Mouse (Mus musculus): ENCODE measurements around the gene Masp1. TPM values are rescaled to one million over a fixed set of nuclear protein-coding genes. Genes with fewer than 3 reads are reported as not detected.

Gene Masp1
- polyA plus RNA-seq, 1 experiment from 2014 or later: 1.3 TPM

DNA sequence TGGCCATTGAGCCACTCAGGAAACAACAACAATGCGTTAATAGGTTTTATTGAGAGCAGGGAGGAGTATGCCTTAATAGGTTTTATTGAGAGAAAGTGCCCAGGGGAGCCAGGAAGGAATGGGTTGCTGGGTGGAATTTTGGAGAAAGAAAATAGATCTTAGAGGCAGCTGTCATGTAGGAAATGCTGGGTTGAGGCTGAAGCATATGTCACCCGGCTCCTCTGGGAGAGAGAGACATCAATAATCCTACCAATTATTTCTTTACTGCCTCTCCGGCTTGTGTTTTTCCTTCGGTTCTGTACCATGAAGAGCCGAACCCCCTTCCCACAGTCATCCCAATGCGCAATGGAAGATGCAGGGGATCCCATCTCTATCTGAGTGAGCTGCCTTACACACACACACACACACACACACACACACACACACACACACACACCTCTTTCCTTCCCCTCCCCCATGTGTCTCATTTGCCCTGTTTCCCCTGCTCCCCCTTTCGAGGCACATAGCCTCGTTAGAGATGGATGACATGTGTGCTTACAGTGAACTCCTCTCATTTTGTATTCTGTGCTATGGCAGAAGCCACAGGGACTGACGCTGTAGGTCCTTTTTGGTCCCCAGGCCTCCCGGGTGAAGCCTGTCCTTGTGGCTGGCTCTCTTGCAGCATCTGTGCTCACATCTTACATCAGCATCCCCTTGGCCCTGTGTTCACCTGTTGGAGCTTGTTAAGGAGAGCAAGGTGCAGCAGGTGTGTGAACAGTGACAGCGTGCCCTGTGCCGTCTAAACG, 103.0 kb downstream of the Masp1 start:
- DNase-seq (ENCODE audit: low spot score): no peak
- H3K36me3 ChIP-seq (ENCODE audit: insufficient read depth, low read length): no peaks in the 10 kb centered on the region
- H3K27ac ChIP-seq (ENCODE audit: low read length): no peak overlapping the region
- H3K4me2 ChIP-seq (replicated peaks; ENCODE audit: low read depth, low read length): no peak overlapping the region
- no peaks in the 10 kb centered on the region for H3K27me3 ChIP-seq (replicated peaks; ENCODE audit: insufficient read depth, low read length)
- H3K9me3 ChIP-seq (ENCODE audit: low read length): no peaks in the 10 kb centered on the region
- WGBS: 74% methylated on average over 13 of the region's 13 CpGs
- TF ChIP-seq EP300 (IDR thresholded peaks at IDR 0.05) (no peak), CTCF (IDR thresholded peaks at IDR 0.05) (no peak)
- H3K4me3 ChIP-seq (ENCODE audit: low read depth, low read length): no peak overlapping the region
- no peak for ATAC-seq
- H3K9ac ChIP-seq (replicated peaks; ENCODE audit: low read depth): no peak overlapping the region
- no peaks in the 10 kb centered on the region for H3K4me1 ChIP-seq (ENCODE audit: insufficient read depth, low read depth, low read length)

DNA sequence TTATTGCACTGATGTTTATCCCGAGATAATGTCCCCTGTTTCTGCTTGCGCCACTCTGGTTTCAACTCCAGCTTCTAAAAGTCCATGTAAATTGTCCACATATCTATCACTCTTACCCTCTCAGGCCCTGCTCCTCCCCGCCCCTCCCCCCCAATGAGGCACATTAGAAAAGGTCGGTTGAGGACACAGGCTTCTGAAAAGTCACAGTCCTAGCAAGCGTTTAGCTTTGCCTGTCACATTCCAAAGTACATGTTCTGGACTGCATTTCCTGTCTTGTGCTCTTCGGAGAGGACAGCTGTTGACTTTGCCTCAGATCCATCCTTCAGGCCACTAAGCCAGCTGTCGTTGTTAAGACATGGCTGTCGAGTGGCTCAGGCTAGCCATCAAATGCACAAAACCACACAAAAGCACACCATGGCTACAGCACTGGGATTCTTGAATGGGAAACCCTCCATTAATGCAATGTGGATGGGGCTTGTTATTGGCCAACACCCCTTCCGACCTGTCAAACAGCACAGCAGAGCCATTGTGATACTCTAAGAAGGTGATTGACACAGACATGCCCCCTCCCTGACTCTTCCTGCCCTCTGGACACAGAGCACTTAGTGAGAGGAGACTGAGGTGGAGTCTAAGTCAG, 103.8 kb downstream of the Masp1 start:
- Histone ChIP-seq H3K27ac (ENCODE audit: low read length) (peak overlapping the region; percentile 43; the same call in 1 of the 2 replicates), H3K4me1 (ENCODE audit: insufficient read depth, low read depth, low read length) (no peaks in the 10 kb centered on the region), H3K9ac (replicated peaks; ENCODE audit: low read depth) (no peak overlapping the region), H3K27me3 (replicated peaks; ENCODE audit: insufficient read depth, low read length) (no peaks in the 10 kb centered on the region), H3K4me3 (ENCODE audit: low read depth, low read length) (no peak overlapping the region), H3K4me2 (replicated peaks; ENCODE audit: low read depth, low read length) (peak overlapping the region; percentile 33), H3K9me3 (ENCODE audit: low read length) (no peaks in the 10 kb centered on the region), H3K36me3 (ENCODE audit: insufficient read depth, low read length) (no peaks in the 10 kb centered on the region)
- TF ChIP-seq EP300 (IDR thresholded peaks at IDR 0.05) (0 out of 2 replicates have a peak, but pooled peaks have one; percentile 12), CTCF (IDR thresholded peaks at IDR 0.05) (no peak)
- peak; percentile 90 for ATAC-seq
- WGBS: 27% methylated on average over 9 of the region's 9 CpGs
- DNase-seq (ENCODE audit: low spot score): peak; percentile 85

DNA sequence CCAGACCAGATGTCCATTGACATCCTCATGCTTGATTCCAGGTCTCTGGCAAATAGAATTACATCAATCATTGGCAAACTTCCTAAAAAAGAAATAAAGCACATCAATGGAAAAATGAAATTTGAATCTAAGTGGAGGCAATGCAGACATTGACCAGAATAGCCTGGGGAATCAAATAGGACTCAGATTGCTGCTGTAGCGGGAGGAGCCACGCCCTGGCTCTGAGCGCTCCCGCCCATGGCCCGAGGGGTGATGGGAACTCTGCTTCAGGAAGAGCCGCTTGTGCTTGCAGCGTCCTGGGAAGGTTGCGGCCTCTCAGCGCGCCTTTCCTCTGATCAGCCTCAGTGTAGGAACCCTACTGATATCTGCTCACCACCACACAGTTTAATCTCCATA, 104.4 kb downstream of the Masp1 start:
- Histone ChIP-seq H3K4me3 (ENCODE audit: low read depth, low read length) (no peak overlapping the region), H3K9ac (replicated peaks; ENCODE audit: low read depth) (no peak overlapping the region), H3K4me2 (replicated peaks; ENCODE audit: low read depth, low read length) (peak overlapping the region; percentile 33), H3K4me1 (ENCODE audit: insufficient read depth, low read depth, low read length) (no peaks in the 10 kb centered on the region), H3K27me3 (replicated peaks; ENCODE audit: insufficient read depth, low read length) (no peaks in the 10 kb centered on the region), H3K9me3 (ENCODE audit: low read length) (no peaks in the 10 kb centered on the region), H3K36me3 (ENCODE audit: insufficient read depth, low read length) (no peaks in the 10 kb centered on the region), H3K27ac (ENCODE audit: low read length) (peak overlapping the region; percentile 43; the same call in 1 of the 2 replicates)
- no peak for TF ChIP-seq EP300 (IDR thresholded peaks at IDR 0.05)
- TF ChIP-seq CTCF (IDR thresholded peaks at IDR 0.05): no peak
- WGBS: 33% methylated on average over 10 of the region's 10 CpGs
- ATAC-seq: peak; percentile 82
- DNase-seq (ENCODE audit: low spot score): peak; percentile 70

DNA sequence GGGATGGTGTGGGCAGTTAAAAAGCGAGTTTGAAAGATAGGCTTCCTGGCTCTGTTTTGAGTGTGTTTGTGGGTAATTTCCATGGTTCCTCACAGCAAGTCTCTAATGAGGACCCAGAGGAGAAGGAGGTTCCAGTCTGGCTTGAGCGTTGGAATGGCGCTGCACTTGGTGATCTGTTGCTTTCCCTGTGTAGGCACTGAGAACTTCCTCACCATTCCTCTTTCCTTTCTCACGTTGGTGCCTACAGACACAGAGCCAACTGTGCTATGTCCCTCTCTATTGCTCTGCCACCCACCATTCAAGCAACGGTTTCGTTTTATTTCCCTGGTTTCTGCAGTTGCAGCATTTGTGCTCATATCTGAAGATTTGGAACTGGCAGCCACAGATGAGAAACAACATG, 107.7 kb downstream of the Masp1 start:
- no peaks in the 10 kb centered on the region for H3K4me1 ChIP-seq (ENCODE audit: insufficient read depth, low read depth, low read length)
- no peak overlapping the region for H3K4me3 ChIP-seq (ENCODE audit: low read depth, low read length)
- H3K36me3 ChIP-seq (ENCODE audit: insufficient read depth, low read length): no peaks in the 10 kb centered on the region
- TF ChIP-seq EP300 (IDR thresholded peaks at IDR 0.05) (no peak), CTCF (IDR thresholded peaks at IDR 0.05) (no peak)
- no peak overlapping the region for H3K27ac ChIP-seq (ENCODE audit: low read length)
- no peaks in the 10 kb centered on the region for H3K27me3 ChIP-seq (replicated peaks; ENCODE audit: insufficient read depth, low read length)
- H3K4me2 ChIP-seq (replicated peaks; ENCODE audit: low read depth, low read length): no peak overlapping the region
- 80% methylated on average over 6 of the region's 6 CpGs for WGBS
- DNase-seq (ENCODE audit: low spot score) (no peak), ATAC-seq (no peak)
- no peak overlapping the region for H3K9ac ChIP-seq (replicated peaks; ENCODE audit: low read depth)
- no peaks in the 10 kb centered on the region for H3K9me3 ChIP-seq (ENCODE audit: low read length)

DNA sequence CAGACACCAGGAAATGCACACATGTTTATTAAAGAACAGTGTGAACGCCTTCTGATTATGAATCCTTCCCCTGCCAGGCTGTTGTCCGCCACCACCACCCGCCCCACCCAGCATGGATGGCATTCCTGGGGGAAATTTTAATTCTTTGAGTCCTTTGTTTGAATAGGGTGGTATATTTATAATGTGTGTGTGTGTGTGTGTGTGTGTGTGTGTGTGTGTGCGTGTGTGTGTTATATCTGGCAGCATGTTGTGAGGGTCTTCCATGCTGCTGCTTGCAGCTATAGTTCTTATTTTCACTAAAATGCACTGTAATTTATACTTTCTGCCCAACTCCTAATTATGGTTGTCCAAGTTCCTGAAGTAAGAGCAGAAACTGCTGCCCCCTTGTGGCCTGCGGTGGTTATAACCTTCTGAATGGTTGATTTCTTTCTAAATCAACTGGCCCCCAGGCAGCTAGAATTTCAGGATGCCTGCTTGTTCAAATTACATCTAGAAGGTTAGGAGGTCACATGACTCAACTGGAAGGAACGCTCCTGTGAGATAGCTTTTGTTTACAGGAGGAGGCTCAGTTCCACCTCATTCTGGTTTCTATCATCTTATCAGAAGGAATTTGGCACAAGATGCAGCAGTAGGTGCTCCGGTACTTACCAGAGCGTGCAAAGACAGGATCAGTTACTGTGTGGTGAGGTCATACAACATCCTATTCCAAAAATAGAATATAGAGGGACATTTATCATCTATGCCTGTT, 117.4 kb downstream of the Masp1 start:
- Histone ChIP-seq H3K27me3 (replicated peaks; ENCODE audit: insufficient read depth, low read length) (no peaks in the 10 kb centered on the region), H3K4me3 (ENCODE audit: low read depth, low read length) (no peak overlapping the region), H3K9ac (replicated peaks; ENCODE audit: low read depth) (no peak overlapping the region), H3K9me3 (ENCODE audit: low read length) (no peaks in the 10 kb centered on the region), H3K4me1 (ENCODE audit: insufficient read depth, low read depth, low read length) (no peaks in the 10 kb centered on the region), H3K36me3 (ENCODE audit: insufficient read depth, low read length) (no peaks in the 10 kb centered on the region), H3K4me2 (replicated peaks; ENCODE audit: low read depth, low read length) (no peak overlapping the region), H3K27ac (ENCODE audit: low read length) (no peak overlapping the region)
- 30% methylated on average over 8 of the region's 8 CpGs for WGBS
- TF ChIP-seq EP300 (IDR thresholded peaks at IDR 0.05) (peak; percentile 44; the same call in 1 of the 2 replicates), CTCF (IDR thresholded peaks at IDR 0.05) (peak; percentile 87)
- ATAC-seq (0 out of 2 replicates have a peak, but pooled peaks have one; percentile 23), DNase-seq (ENCODE audit: low spot score) (peak; percentile 86)

DNA sequence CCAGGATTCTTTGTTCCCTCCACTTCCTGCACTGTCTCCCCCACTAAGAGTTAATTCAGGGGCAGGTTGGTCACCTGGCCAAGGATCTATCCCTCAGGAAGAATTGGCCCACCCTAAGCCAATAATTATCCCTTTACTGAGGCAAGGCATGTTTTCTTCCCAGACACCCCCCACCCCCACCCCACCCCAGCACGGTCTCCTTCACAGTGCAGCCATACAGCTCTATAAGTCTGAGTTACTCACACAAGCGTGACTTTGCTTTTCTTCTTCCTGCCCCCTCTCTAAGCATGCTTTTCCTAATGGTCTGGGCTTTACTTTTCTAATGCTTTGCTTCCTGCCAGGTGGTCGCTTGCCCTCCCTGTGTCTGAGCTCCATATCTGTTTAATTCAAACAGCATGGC, 118.7 kb downstream of the Masp1 start:
- ATAC-seq (no peak), DNase-seq (ENCODE audit: low spot score) (no peak)
- no peaks in the 10 kb centered on the region for H3K4me1 ChIP-seq (ENCODE audit: insufficient read depth, low read depth, low read length)
- no peak overlapping the region for H3K9ac ChIP-seq (replicated peaks; ENCODE audit: low read depth)
- H3K4me3 ChIP-seq (ENCODE audit: low read depth, low read length): no peak overlapping the region
- H3K27ac ChIP-seq (ENCODE audit: low read length): no peak overlapping the region
- TF ChIP-seq CTCF (IDR thresholded peaks at IDR 0.05) (no peak), EP300 (IDR thresholded peaks at IDR 0.05) (no peak)
- H3K36me3 ChIP-seq (ENCODE audit: insufficient read depth, low read length): no peaks in the 10 kb centered on the region
- no peak overlapping the region for H3K4me2 ChIP-seq (replicated peaks; ENCODE audit: low read depth, low read length)
- no peaks in the 10 kb centered on the region for H3K9me3 ChIP-seq (ENCODE audit: low read length)
- WGBS: 59% methylated on average over 3 of the region's 3 CpGs
- no peaks in the 10 kb centered on the region for H3K27me3 ChIP-seq (replicated peaks; ENCODE audit: insufficient read depth, low read length)
